Mouse (Mus musculus) cerebellum, postnatal 36 days (tissue): ENCODE results near the gene Ube2e1.
A peak's percentile ranks its signal among the peaks of the same experiment; 100 is the strongest.
"Not testable (repeated sequence)": the region's sequence is repeated elsewhere in the genome, so short reads cannot be mapped to it uniquely, and the experiment has no call there.

ENCODE experiments used
- DNase-seq, 2 experiments: peaks; one replicate each; pipeline ENCODE4 v3.0.0; 2021 to 2022; ENCODE audit warnings: mixed read lengths in 2 of 2

The Ube2e1 gene

GRCm38 (mm10) chr14:18240132-18240531 lies 91.5 kb downstream of the Ube2e1 start:
- no peak for DNase-seq

DNA sequence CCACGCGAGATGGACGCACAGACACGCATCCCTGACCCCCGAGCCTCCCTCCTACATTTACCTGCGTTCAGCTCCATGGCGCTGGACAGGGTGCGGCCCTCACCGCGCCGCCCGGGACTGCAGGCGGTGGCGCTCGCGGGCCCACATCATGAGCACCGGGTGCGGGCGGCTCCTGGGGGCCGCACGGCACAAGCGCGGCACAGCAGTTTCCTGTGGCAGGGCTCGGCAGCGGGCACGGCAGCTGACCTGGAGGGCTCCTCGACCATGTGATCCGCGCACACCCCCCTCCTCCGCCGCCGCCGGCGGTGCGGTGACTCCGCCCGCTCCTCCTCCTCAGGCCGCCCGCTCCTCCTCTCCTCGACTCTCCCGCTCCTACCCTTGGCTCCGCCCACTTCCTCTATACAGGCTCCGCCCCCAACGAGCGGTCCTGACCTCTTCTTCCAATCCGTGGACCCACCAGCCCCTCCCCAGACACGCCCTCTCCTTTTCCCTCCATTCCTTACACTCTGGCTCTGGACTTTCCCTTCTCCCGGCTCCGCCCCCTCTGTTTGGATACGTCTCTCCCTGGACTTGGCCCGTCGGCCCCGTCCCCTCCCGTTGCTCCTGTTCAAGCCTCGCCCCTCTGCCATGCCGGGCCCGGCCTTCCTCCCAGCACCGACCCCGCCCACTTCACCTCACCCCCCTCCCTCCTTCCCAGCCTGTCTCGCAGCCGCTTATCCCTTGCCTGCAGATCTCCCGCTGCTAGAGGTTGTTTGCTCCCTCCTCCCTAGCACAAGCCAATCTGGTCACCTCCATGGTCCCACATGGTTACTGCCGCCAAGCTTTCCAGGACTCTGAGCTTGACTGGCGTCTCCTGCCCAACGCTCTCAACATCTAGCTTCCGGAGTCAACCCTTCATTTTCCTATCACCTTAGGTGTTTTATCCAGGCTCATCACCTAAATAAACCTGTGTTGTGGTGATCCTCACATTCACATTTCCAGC lies 92.6 kb downstream of the Ube2e1 start, which contains the start of gene Nr1d2:
TSS of gene Nr1d2 (minus strand) at position 378 of the 982 bp plus-strand sequence.
- DNase-seq, result peak; percentile 98 to 99

DNA sequence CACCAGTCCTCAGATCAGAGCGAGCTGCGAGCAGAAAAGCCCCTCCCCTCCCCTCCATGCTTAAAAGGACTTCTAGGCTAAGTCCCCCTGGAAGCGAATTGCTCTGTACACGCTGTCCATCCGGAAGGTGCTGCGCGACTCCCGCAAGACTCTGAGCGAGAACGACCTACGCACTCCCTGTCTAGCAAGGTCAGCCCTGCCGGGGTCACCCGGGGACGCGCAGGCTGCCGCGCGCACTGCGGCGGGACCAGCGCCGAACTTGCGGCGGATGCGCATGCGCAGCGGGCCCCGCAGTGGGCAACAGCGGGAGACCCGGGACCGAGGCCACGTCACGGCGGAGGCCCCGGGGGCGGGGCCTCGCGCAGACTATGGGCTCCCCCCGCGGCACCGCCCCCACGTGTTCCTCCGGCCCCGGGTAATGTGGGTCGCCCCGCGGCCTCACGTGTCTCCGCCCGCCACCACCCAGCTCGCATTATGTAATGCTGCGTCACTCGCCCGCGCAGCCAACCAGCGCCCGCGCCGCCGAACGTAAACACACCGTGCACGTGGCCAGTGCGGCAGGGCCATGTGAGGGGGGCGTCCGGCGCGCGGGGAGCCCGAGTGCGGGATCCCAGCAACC lies 93.4 kb downstream of the Ube2e1 start:
- peak; percentile 99 for DNase-seq

DNA sequence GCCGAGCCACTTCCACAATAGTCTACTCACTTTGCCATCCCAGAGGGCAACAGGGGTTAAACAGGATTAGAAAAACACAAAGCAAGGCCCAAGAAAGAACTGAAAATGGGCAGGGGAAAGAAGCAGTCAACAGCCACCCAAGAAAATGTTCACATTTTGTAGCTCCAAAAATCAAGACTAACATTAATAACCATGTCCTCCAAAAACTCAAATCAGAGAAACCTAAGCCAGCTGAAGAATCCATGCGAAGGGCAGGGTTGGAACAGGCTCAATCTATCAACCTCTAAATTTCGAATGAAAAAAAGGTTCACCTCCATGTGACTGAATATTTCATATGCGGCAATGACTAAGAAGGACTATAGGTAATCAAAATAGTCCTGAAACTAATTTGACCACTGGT lies 94.3 kb downstream of the Ube2e1 start:
- DNase-seq, result no peak

DNA sequence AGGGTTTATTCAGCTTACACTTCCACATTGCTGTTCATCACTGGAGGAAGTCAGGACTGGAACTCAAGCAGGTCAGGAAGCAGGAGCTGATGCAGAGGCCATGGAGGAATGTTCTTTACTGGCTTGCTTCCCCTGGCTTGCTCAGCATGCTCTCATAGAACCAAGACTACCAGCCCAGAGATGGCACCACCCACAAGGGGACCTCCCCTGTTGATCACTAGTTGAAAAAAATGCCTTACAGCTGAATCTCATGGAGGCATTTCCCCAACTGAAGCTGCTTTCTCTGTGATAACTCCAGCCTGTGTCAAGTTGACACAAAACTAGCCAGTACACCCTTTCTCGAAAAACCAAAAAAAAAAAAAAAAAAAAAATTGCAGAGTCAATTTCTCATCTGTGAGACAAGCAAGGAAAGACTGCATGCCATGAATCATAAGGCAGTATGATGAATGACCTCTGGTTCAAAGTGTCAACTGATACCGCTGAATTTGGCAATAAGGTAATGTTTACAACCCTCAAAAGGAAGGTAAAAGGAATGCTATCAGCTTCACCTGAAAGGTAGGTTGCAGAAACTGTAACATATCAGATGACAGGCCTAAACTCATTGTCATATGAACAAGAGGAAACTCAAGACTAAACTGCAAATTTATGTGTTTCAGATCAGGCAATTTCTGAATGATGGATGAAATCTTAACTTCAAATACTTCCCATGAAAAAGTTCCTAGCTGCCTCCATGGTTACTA lies 95.0 kb downstream of the Ube2e1 start:
- DNase-seq, result not testable (repeated sequence)

GRCm38 (mm10) chr14:18233981-18234960 lies 97.4 kb downstream of the Ube2e1 start:
- DNase-seq, result no peak

- no peak for DNase-seq
Measured at GRCm38 (mm10) chr14:18233076-18233475, 98.6 kb downstream of the Ube2e1 start.
